Mouse (Mus musculus) T-cell, adult 66 days (primary cell): Measurements from ENCODE around the gene Tcstv1. TPM values are rescaled to one million over a fixed set of nuclear protein-coding genes. Genes with fewer than 3 reads are reported as not detected.

Source experiments
- total RNA-seq, 2 experiments: library from RNA; stranded (reverse); gene quantifications; 3 replicates in 1 of 2; 4 replicates in 1 of 2; pipeline ENCODE4 v1.2.4; 2023

Gene Tcstv1
- total RNA-seq = not detected

GRCm38 (mm10) chr13:119894685-119895084 is at the start of gene Tcstv1:
Gene Tcstv1 (minus strand): TSS chr13:119894785.

GRCm38 (mm10) chr13:119929172-119929571 is 34.6 kb upstream of the Tcstv1 start, which contains the start of gene Gm21761:
Gene Gm21761 (minus strand): TSS chr13:119929272.

Other genes starting within 250 kb of the Tcstv1 start
- 10 to 100 TPM; 44.1 to 46.9 TPM for gene Hmgcs1, start 204.4 kb downstream of the Tcstv1 start, total RNA-seq
- gene Nim1k, start 138.9 kb downstream of the Tcstv1 start, total RNA-seq = under 1 TPM; 0.73 to 0.95 TPM
- gene Zfp131, start 103.9 kb downstream of the Tcstv1 start, total RNA-seq = 10 to 100 TPM; 58.7 to 64.3 TPM
- gene AF067063, start 64.6 kb downstream of the Tcstv1 start, total RNA-seq = not detected
- gene D13Ertd608e, start 58.8 kb downstream of the Tcstv1 start, total RNA-seq = not detected
- gene Gm21761, start 34.5 kb upstream of the Tcstv1 start, total RNA-seq = not detected
- not detected for gene B020031M17Rik, start 56.0 kb upstream of the Tcstv1 start, total RNA-seq
- gene Gm36079, start 132.2 kb upstream of the Tcstv1 start, total RNA-seq = not detected
- under 1 TPM in 1 of 2 experiments, not detected in 1; 0.26 TPM for gene Gm21188, start 157.4 kb upstream of the Tcstv1 start, total RNA-seq
- gene Gm20767, start 245.5 kb upstream of the Tcstv1 start, total RNA-seq = not detected